ENCODE assay signal across 23 mouse cellular contexts in genomic region chr2:65968810-65969209, GRCm38 (mm10).
DNase-seq lines count a peak whose midpoint lies in the region; ATAC-seq and TF ChIP-seq lines count a peak whose summit lies in the region.
"Had no signal": no experiment of that assay in that cellular context is flagged by ENCODE, and none has a peak within 500 bp of the region (broad histone marks: within the 10 kb centered on the region; RNA-seq: fewer than 3 reads in every experiment).

No protein-coding gene starts in this region.

- TF ChIP-seq EP300 in lung, postnatal 0 days (IDR thresholded peaks at IDR 0.05), result no peak

- H3K27ac ChIP-seq in hindbrain, embryonic 14.5 days, result peak overlapping the region; percentile 47; the same call in 1 of the 2 replicates
- no peak overlapping the region for H3K27ac ChIP-seq in hindbrain, embryonic 16.5 days (ENCODE audit: low read depth, low read length)
- H3K27ac ChIP-seq in lung, embryonic 14.5 days (ENCODE audit: low read depth), result no peak overlapping the region
- H3K27ac ChIP-seq in lung, postnatal 0 days (ENCODE audit: low read length), result no peak overlapping the region
- H3K27ac ChIP-seq: embryonic facial prominence, embryonic 15.5 days; kidney, postnatal 0 days; limb, embryonic 10.5 days; liver, embryonic 15.5 days had no signal

- H3K4me2 ChIP-seq in hindbrain, embryonic 14.5 days (replicated peaks), result no peak overlapping the region
- H3K4me2 ChIP-seq in hindbrain, embryonic 16.5 days (ENCODE audit: low read length), result no peak overlapping the region
- no peak overlapping the region for H3K4me2 ChIP-seq in lung, embryonic 14.5 days
- H3K4me2 ChIP-seq in lung, postnatal 0 days (replicated peaks; ENCODE audit: low read depth, low read length), result no peak overlapping the region
- H3K4me2 ChIP-seq: embryonic facial prominence, embryonic 15.5 days; heart, embryonic 12.5 days; liver, embryonic 15.5 days had no signal

- no peak for TF ChIP-seq CTCF in lung, embryonic 14.5 days (IDR thresholded peaks at IDR 0.05; ENCODE audit: low read depth)
- no peak for TF ChIP-seq CTCF in lung, postnatal 0 days (IDR thresholded peaks at IDR 0.05)

- H3K27me3 ChIP-seq in hindbrain, embryonic 14.5 days (ENCODE audit: control insufficient read depth, insufficient read depth, low read length), result no peaks in the 10 kb centered on the region
- no peaks in the 10 kb centered on the region for H3K27me3 ChIP-seq in hindbrain, embryonic 16.5 days (replicated peaks; ENCODE audit: control insufficient read depth, insufficient read depth, low read length)
- no peaks in the 10 kb centered on the region for H3K27me3 ChIP-seq in lung, embryonic 14.5 days (ENCODE audit: insufficient read depth, low read length)
- no peaks in the 10 kb centered on the region for H3K27me3 ChIP-seq in lung, postnatal 0 days (replicated peaks; ENCODE audit: insufficient read depth, low read length)
- H3K27me3 ChIP-seq: embryonic facial prominence, embryonic 15.5 days; liver, embryonic 15.5 days had no signal

- WGBS in hindbrain, embryonic 14.5 days, result 67% methylated on average over 4 of the region's 4 CpGs
- 62% methylated on average over 4 of the region's 4 CpGs for WGBS in hindbrain, embryonic 16.5 days
- whole genome bisulfite sequencing in lung, embryonic 14.5 days, result 44% methylated on average over 4 of the region's 4 CpGs
- WGBS in lung, postnatal 0 days, result 43% methylated on average over 4 of the region's 4 CpGs

- ATAC-seq in hindbrain, embryonic 14.5 days (ENCODE audit: low FRiP score), result no peak
- no peak for ATAC-seq in hindbrain, embryonic 16.5 days
- no peak for ATAC-seq in lung, embryonic 14.5 days (ENCODE audit: insufficient read depth)
- ATAC-seq in lung, postnatal 0 days, result no peak
- ATAC-seq: activated CD4-positive, CD25-positive, alpha-beta regulatory T cell, adult 4 months; inflammation-experienced regulatory T-cells, adult 6 months had no signal

- H3K4me1 ChIP-seq in hindbrain, embryonic 14.5 days (replicated peaks; ENCODE audit: control insufficient read depth, insufficient read depth, low read length), result no peaks in the 10 kb centered on the region
- H3K4me1 ChIP-seq in hindbrain, embryonic 16.5 days (ENCODE audit: control insufficient read depth, insufficient read depth, low read depth, low read length), result no peaks in the 10 kb centered on the region
- H3K4me1 ChIP-seq in lung, embryonic 14.5 days (ENCODE audit: insufficient read depth), result no peaks in the 10 kb centered on the region
- no peaks in the 10 kb centered on the region for H3K4me1 ChIP-seq in lung, postnatal 0 days (ENCODE audit: insufficient read depth, low read depth, low read length)
- H3K4me1 ChIP-seq: embryonic facial prominence, embryonic 15.5 days; heart, embryonic 12.5 days; liver, embryonic 15.5 days had no signal

- H3K36me3 ChIP-seq in hindbrain, embryonic 14.5 days (replicated peaks; ENCODE audit: control insufficient read depth, insufficient read depth), result 0 out of 2 replicates have a peak, but pooled peaks cover 13% of the 10 kb centered on the region
- H3K36me3 ChIP-seq in hindbrain, embryonic 16.5 days (ENCODE audit: control insufficient read depth, insufficient read depth, low read length), result no peaks in the 10 kb centered on the region
- no peaks in the 10 kb centered on the region for H3K36me3 ChIP-seq in lung, embryonic 14.5 days (ENCODE audit: insufficient read depth)
- H3K36me3 ChIP-seq in lung, postnatal 0 days (ENCODE audit: insufficient read depth, low read length), result no peaks in the 10 kb centered on the region
- H3K36me3 ChIP-seq: embryonic facial prominence, embryonic 15.5 days; heart, embryonic 12.5 days; liver, embryonic 15.5 days had no signal

- DNase-seq in hindbrain, embryonic 14.5 days (ENCODE audit: low spot score), result no peak
- peak; percentile 4 for DNase-seq in lung, embryonic 14.5 days
- DNase-seq in lung, postnatal 0 days (ENCODE audit: low spot score), result no peak
- DNase-seq in right cerebral cortex, postnatal 10 days (ENCODE audit: low spot score in 2 of 2), result peak; percentile 66 to 82
- DNase-seq in right cerebral cortex, postnatal 25 days, result no peak
- DNase-seq in telencephalon, adult 2 months (ENCODE audit: low read depth, low spot score), result peak; percentile 79
- DNase-seq in adrenal gland, adult (ENCODE audit: inconsistent age in 2 of 2, low spot score in 1 of 2), result no peak
- DNase-seq: adrenal gland, postnatal 10 days; cerebellum, adult 9-10 months; gastrocnemius, postnatal 25 days; heart, adult 18-20 months; heart, postnatal 10 days; kidney, adult 2 months; liver; thymus, postnatal 14 days had no signal

- H3K9ac ChIP-seq in hindbrain, embryonic 14.5 days, result no peak overlapping the region
- no peak overlapping the region for H3K9ac ChIP-seq in hindbrain, embryonic 16.5 days (ENCODE audit: low read depth, low read length)
- no peak overlapping the region for H3K9ac ChIP-seq in lung, embryonic 14.5 days
- H3K9ac ChIP-seq in lung, postnatal 0 days (replicated peaks; ENCODE audit: low read depth), result no peak overlapping the region
- H3K9ac ChIP-seq: embryonic facial prominence, embryonic 15.5 days; heart, embryonic 12.5 days; liver, embryonic 15.5 days had no signal

- no peaks in the 10 kb centered on the region for H3K9me3 ChIP-seq in hindbrain, embryonic 14.5 days (ENCODE audit: control insufficient read depth, low read length)
- H3K9me3 ChIP-seq in hindbrain, embryonic 16.5 days (ENCODE audit: control insufficient read depth, low read length), result no peaks in the 10 kb centered on the region
- H3K9me3 ChIP-seq in lung, embryonic 14.5 days (ENCODE audit: low read depth, low read length), result no peaks in the 10 kb centered on the region
- no peaks in the 10 kb centered on the region for H3K9me3 ChIP-seq in lung, postnatal 0 days (ENCODE audit: low read length)
- H3K9me3 ChIP-seq: embryonic facial prominence, embryonic 15.5 days; limb, embryonic 10.5 days; liver, embryonic 15.5 days had no signal

- H3K4me3 ChIP-seq in hindbrain, embryonic 14.5 days (replicated peaks; ENCODE audit: low read length), result no peak overlapping the region
- H3K4me3 ChIP-seq in hindbrain, embryonic 16.5 days (ENCODE audit: low read length), result no peak overlapping the region
- no peak overlapping the region for H3K4me3 ChIP-seq in lung, embryonic 14.5 days (ENCODE audit: low read depth, low read length)
- no peak overlapping the region for H3K4me3 ChIP-seq in lung, postnatal 0 days (ENCODE audit: low read depth, low read length)
- H3K4me3 ChIP-seq: embryonic facial prominence, embryonic 15.5 days; heart, embryonic 12.5 days; limb, embryonic 10.5 days; liver, embryonic 15.5 days had no signal

Comparison
In these comparisons a context has a peak if more than half of its experiments do, and no peak if none do; other contexts are left out.
1. DNase-seq: peak in lung, embryonic 14.5 days (single experiment), right cerebral cortex, postnatal 10 days (2 of 2) and telencephalon, adult 2 months (single experiment); none in hindbrain, embryonic 14.5 days (single experiment), lung, postnatal 0 days (single experiment), right cerebral cortex, postnatal 25 days (single experiment) and adrenal gland, adult (0 of 2).